Mouse (Mus musculus) kidney, adult 18-20 months (tissue): ENCODE results near the gene Olfr16.

Experiments
- DNase-seq: peaks from one replicate; pipeline ENCODE4 v3.0.0; 2021

Gene Olfr16

GRCm38 (mm10) chr1:172950160-172950559 is at the start of gene Olfr16:
Gene Olfr16 (plus strand): TSS chr1:172950409.
- DNase-seq, result no peak

DNA sequence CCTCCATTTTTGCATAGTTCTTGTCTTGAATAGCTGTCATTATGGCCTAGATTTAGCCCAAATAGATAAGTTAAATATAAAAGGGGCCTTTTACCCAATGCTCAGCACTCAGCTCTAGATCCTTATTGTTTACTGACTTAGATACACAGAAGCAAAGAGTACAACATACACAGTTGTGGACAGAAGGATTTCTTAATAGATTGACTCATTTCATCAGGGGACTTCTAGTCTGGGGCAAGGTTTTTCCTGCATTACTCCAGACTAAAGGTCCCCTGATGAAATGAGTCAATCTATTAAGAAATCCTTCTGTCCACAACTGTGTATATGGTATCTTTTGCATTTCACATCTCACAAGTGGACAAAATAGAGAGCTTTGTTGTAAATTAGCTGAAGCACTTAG is 46.9 kb upstream of the Olfr16 start:
- DNase-seq, result no peak

GRCm38 (mm10) chr1:172917115-172917514 is 33.1 kb upstream of the Olfr16 start:
- no peak for DNase-seq

- no peak for DNase-seq
These were observed 31.8 kb upstream of the Olfr16 start for GRCm38 (mm10) chr1:172918450-172918849.

DNA sequence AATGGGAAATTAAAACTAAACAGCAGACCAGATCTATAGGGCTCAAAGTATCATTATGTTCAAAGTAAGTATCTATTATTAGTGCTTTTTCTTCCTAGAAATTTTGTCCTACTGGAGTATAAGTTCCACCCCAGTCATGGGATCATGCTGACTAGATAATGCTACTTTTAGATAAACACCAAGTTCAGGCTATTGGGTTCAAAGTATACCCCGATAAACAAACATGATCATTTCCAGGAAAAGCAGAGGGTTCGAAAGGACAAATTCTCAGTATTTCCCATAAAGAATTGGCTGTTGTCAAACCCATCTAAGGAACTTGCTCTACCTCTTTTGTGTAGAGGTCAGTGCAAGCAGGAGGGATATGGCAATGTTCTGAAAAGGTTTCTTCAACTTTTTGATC is 18.0 kb upstream of the Olfr16 start:
- DNase-seq, result no peak

DNA sequence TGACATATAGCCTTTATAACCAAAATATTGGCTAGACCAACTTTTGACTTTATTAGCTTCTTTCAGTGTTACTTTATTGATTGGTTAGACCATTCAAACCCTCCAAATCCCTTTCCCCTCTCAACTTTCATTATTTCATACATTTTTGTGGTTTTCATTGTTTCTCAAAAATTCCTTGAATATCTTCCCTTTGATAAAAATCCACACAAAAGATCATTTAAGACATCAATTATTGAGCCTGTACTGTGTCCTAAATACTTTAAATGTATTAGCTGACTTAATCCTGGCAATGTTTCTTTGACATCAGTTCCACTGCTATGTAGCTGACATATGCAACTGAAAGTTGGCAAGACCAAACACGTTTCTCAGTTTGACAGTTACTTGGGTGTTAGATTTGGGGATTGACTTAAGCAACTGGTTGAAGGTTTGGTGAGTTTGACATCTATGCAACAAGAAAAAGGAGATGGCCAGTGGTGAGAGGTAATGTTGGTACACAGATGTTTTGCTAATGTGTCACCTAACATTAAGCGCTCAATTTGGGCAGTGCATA is 1.0 kb downstream of the Olfr16 start:
- no peak for DNase-seq

DNA sequence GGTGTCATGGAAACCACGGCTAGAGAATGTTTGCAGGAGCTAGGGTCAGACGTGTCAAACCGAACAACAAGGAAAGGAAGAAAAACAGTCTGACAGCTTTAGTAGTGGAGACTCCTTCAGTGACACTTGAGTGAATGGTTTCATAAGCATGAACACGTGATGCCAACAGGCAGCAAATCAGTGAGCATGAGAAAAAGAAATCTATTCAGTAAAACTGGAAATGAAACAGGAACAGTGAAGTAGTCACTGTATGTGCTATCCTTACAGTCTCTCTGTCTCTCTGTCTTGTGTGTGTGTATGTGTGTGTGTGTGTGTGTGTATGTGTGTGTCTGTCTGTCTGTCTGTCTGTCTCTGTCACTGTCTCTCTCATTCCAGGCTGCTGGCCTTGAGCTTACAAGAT is 5.2 kb downstream of the Olfr16 start:
- no peak for DNase-seq

GRCm38 (mm10) chr1:172960452-172960851 is 10.2 kb downstream of the Olfr16 start:
- no peak for DNase-seq

DNA sequence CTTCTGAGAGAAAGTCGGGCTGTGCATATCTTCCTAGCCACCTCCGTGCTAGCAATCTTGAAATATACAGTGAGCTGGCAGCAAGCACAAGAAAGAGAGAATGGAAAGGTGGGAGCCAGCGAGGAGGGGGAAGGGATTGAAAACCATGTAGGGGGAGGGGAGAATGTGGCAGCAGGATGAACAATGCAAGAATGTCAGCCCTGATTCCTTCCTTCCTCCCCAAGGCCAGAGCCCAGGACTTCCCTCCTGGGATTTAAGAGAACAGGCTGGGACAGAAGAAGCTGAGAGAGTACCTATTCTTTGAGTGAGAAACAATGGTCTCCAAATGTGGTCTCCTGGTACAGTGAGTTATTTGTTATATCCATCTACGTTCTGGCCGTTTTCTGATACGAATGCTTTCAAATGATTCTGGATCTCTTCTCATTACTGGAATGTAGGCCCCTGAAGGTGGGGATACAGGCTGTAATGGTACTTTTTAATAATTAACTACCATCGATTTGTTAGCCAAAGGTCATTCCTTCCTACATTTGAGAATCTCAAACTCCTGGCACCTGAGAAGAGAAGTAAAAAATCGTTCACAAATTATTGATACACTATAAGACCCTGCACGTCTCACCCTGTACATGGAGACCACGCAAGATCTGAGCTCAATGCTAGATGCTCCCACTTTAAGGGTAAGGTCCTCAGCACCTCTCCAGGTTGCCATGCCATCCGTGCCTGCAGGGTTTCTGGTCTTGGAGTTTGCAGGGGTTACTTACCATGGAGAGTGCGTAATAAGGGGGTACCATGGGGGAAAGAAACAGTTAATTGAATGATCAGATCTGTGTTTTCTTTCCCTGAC is 39.8 kb downstream of the Olfr16 start:
- DNase-seq, result no peak

DNA sequence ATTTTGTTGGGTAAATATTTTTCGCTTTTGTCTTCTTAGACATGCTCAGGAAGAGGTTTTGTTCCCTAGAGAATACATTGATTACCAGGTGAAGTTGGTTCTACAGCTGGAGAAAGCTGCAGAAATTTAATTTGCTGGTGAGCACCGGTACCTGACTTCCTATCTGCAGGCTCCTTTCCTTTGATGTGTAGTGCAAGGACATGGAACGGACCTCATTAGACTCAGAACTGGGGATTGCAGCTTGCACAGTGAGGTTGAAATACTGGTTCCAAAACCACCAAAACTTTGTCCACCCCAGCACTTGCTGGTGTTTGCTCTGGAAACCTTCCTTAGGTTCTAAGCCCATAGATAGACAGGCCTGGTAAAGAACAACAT is 40.4 kb downstream of the Olfr16 start:
- DNase-seq, result no peak
